Mouse (Mus musculus): Measurements from ENCODE around the gene Ccdc47. TPM values are rescaled to one million over a fixed set of nuclear protein-coding genes. Genes with fewer than 3 reads are reported as not detected.

Ccdc47 gene
- polyA plus RNA-seq, 1 experiment from 2014 or later, result 87.3 TPM

GRCm38 (mm10) chr11:106178036-106178782, 37.9 kb downstream of the Ccdc47 start:
- no peak overlapping the region for H3K27ac ChIP-seq
- no peaks in the 10 kb centered on the region for H3K27me3 ChIP-seq
- H3K4me2 ChIP-seq, result no peak overlapping the region
- no peak for ATAC-seq (replicated peaks; ENCODE audit: insufficient number of reproducible peaks, insufficient read depth, low FRiP score, low read depth)
- no peak overlapping the region for H3K9ac ChIP-seq
- H3K4me1 ChIP-seq (replicated peaks), result no peaks in the 10 kb centered on the region
- no peak overlapping the region for H3K4me3 ChIP-seq
- H3K36me3 ChIP-seq, result peaks cover 6% of the 10 kb centered on the region; the same call in 1 of the 2 replicates
- WGBS, result 57% methylated on average over 5 of the region's 5 CpGs
- H3K9me3 ChIP-seq (replicated peaks), result no peaks in the 10 kb centered on the region

- Histone ChIP-seq H3K27me3 (no peaks in the 10 kb centered on the region), H3K4me3 (no peak overlapping the region), H3K36me3 (no peaks in the 10 kb centered on the region), H3K27ac (no peak overlapping the region), H3K4me1 (replicated peaks) (no peaks in the 10 kb centered on the region), H3K9me3 (replicated peaks) (no peaks in the 10 kb centered on the region), H3K9ac (no peak overlapping the region), H3K4me2 (no peak overlapping the region)
- ATAC-seq (replicated peaks; ENCODE audit: insufficient number of reproducible peaks, insufficient read depth, low FRiP score, low read depth), result no peak
- 62% methylated on average over 5 of the region's 5 CpGs for WGBS
Measured at GRCm38 (mm10) chr11:106176372-106176771, 39.8 kb downstream of the Ccdc47 start.

GRCm38 (mm10) chr11:106175081-106175480, 41.1 kb downstream of the Ccdc47 start:
- H3K27ac ChIP-seq, result no peak overlapping the region
- no peak overlapping the region for H3K9ac ChIP-seq
- no peaks in the 10 kb centered on the region for H3K27me3 ChIP-seq
- no peak overlapping the region for H3K4me3 ChIP-seq
- H3K36me3 ChIP-seq, result 0 out of 2 replicates have a peak, but pooled peaks cover under 1% of the 10 kb centered on the region
- 55% methylated on average over 3 of the region's 3 CpGs for WGBS
- no peaks in the 10 kb centered on the region for H3K9me3 ChIP-seq (replicated peaks)
- H3K4me1 ChIP-seq (replicated peaks), result no peaks in the 10 kb centered on the region
- no peak overlapping the region for H3K4me2 ChIP-seq
- ATAC-seq (replicated peaks; ENCODE audit: insufficient number of reproducible peaks, insufficient read depth, low FRiP score, low read depth), result no peak

- Histone ChIP-seq H3K9me3 (replicated peaks) (no peaks in the 10 kb centered on the region), H3K4me2 (no peak overlapping the region), H3K27ac (no peak overlapping the region), H3K4me1 (replicated peaks) (no peaks in the 10 kb centered on the region), H3K4me3 (no peak overlapping the region), H3K9ac (no peak overlapping the region), H3K27me3 (no peaks in the 10 kb centered on the region), H3K36me3 (0 out of 2 replicates have a peak, but pooled peaks cover 3% of the 10 kb centered on the region)
- no peak for ATAC-seq (replicated peaks; ENCODE audit: insufficient number of reproducible peaks, insufficient read depth, low FRiP score, low read depth)
- WGBS, result 69% methylated on average over 5 of the region's 5 CpGs
Measured at GRCm38 (mm10) chr11:106174372-106174771, 41.8 kb downstream of the Ccdc47 start.

GRCm38 (mm10) chr11:106173228-106173627, 42.9 kb downstream of the Ccdc47 start:
- ATAC-seq (replicated peaks; ENCODE audit: insufficient number of reproducible peaks, insufficient read depth, low FRiP score, low read depth), result no peak
- Histone ChIP-seq H3K36me3 (peaks cover 3% of the 10 kb centered on the region; the same call in 1 of the 2 replicates), H3K9ac (no peak overlapping the region), H3K27ac (no peak overlapping the region), H3K4me2 (no peak overlapping the region), H3K9me3 (replicated peaks) (no peaks in the 10 kb centered on the region), H3K4me1 (replicated peaks) (no peaks in the 10 kb centered on the region), H3K4me3 (no peak overlapping the region), H3K27me3 (no peaks in the 10 kb centered on the region)
- 82% methylated on average over 2 of the region's 2 CpGs for WGBS

- no peak overlapping the region for H3K27ac ChIP-seq
- no peaks in the 10 kb centered on the region for H3K4me1 ChIP-seq (replicated peaks)
- WGBS, result 77% methylated on average over 7 of the region's 7 CpGs
- peaks cover 11% of the 10 kb centered on the region for H3K36me3 ChIP-seq
- ATAC-seq (replicated peaks; ENCODE audit: insufficient number of reproducible peaks, insufficient read depth, low FRiP score, low read depth), result no peak
- H3K9me3 ChIP-seq (replicated peaks), result no peaks in the 10 kb centered on the region
- no peak overlapping the region for H3K4me3 ChIP-seq
- H3K27me3 ChIP-seq, result no peaks in the 10 kb centered on the region
- H3K4me2 ChIP-seq, result no peak overlapping the region
- no peak overlapping the region for H3K9ac ChIP-seq
Measured at GRCm38 (mm10) chr11:106170807-106171206, 45.3 kb downstream of the Ccdc47 start.

- H3K27ac ChIP-seq, result no peak overlapping the region
- no peaks in the 10 kb centered on the region for H3K9me3 ChIP-seq (replicated peaks)
- H3K36me3 ChIP-seq, result peaks cover 13% of the 10 kb centered on the region
- no peak overlapping the region for H3K4me2 ChIP-seq
- WGBS, result 74% methylated on average over 5 of the region's 5 CpGs
- H3K4me3 ChIP-seq, result no peak overlapping the region
- 0 out of 2 replicates have a peak, but pooled peaks cover 4% of the 10 kb centered on the region for H3K4me1 ChIP-seq (replicated peaks)
- ATAC-seq (replicated peaks; ENCODE audit: insufficient number of reproducible peaks, insufficient read depth, low FRiP score, low read depth), result no peak
- H3K9ac ChIP-seq, result no peak overlapping the region
- H3K27me3 ChIP-seq, result no peaks in the 10 kb centered on the region
Measured at GRCm38 (mm10) chr11:106167435-106167834, 48.7 kb downstream of the Ccdc47 start.

- 82% methylated on average over 16 of the region's 16 CpGs for WGBS
- no peak for ATAC-seq (replicated peaks; ENCODE audit: insufficient number of reproducible peaks, insufficient read depth, low FRiP score, low read depth)
- peaks cover 15% of the 10 kb centered on the region for H3K4me1 ChIP-seq (replicated peaks)
- H3K4me2 ChIP-seq, result no peak overlapping the region
- H3K36me3 ChIP-seq, result peaks cover 10% of the 10 kb centered on the region
- H3K9ac ChIP-seq, result no peak overlapping the region
- H3K27ac ChIP-seq, result 0 out of 2 replicates have a peak overlapping the region, but pooled peaks have one; percentile 72
- no peaks in the 10 kb centered on the region for H3K27me3 ChIP-seq
- H3K4me3 ChIP-seq, result no peak overlapping the region
- no peaks in the 10 kb centered on the region for H3K9me3 ChIP-seq (replicated peaks)
Measured at GRCm38 (mm10) chr11:106164601-106165180, 51.5 kb downstream of the Ccdc47 start.

GRCm38 (mm10) chr11:106163546-106163945, 52.6 kb downstream of the Ccdc47 start:
- Histone ChIP-seq H3K4me2 (no peak overlapping the region), H3K27ac (peak overlapping the region; percentile 72), H3K4me1 (replicated peaks) (peaks cover 26% of the 10 kb centered on the region), H3K4me3 (no peak overlapping the region), H3K27me3 (no peaks in the 10 kb centered on the region), H3K36me3 (peaks cover 10% of the 10 kb centered on the region), H3K9ac (no peak overlapping the region), H3K9me3 (replicated peaks) (no peaks in the 10 kb centered on the region)
- ATAC-seq (replicated peaks; ENCODE audit: insufficient number of reproducible peaks, insufficient read depth, low FRiP score, low read depth), result no peak
- WGBS, result 72% methylated on average over 4 of the region's 4 CpGs

GRCm38 (mm10) chr11:106162237-106162636, 53.9 kb downstream of the Ccdc47 start:
- H3K4me3 ChIP-seq, result no peak overlapping the region
- no peaks in the 10 kb centered on the region for H3K9me3 ChIP-seq (replicated peaks)
- H3K4me2 ChIP-seq, result no peak overlapping the region
- H3K36me3 ChIP-seq, result peaks cover 7% of the 10 kb centered on the region
- ATAC-seq (replicated peaks; ENCODE audit: insufficient number of reproducible peaks, insufficient read depth, low FRiP score, low read depth), result no peak
- H3K27ac ChIP-seq, result no peak overlapping the region
- WGBS, result 78% methylated on average over 2 of the region's 2 CpGs
- no peak overlapping the region for H3K9ac ChIP-seq
- H3K27me3 ChIP-seq, result no peaks in the 10 kb centered on the region
- peaks cover 36% of the 10 kb centered on the region for H3K4me1 ChIP-seq (replicated peaks)

- Histone ChIP-seq H3K27me3 (no peaks in the 10 kb centered on the region), H3K4me3 (peak within 1 kb of the TSS; percentile 89), H3K4me1 (replicated peaks) (peaks cover 39% of the 10 kb centered on the region), H3K9ac (peak within 1 kb of the TSS; percentile 93), H3K4me2 (peak within 1 kb of the TSS; percentile 97), H3K36me3 (peaks cover 13% of the 10 kb centered on the region), H3K9me3 (replicated peaks) (no peaks in the 10 kb centered on the region), H3K27ac (peak within 1 kb of the TSS; percentile 90)
- WGBS, result 39% methylated on average over 22 of the region's 22 CpGs
- ATAC-seq (replicated peaks; ENCODE audit: insufficient number of reproducible peaks, insufficient read depth, low FRiP score, low read depth), result no peak; the same call in 1 of the 2 replicates
Measured at GRCm38 (mm10) chr11:106160841-106161721, 55.1 kb downstream of the Ccdc47 start, which contains the start of the genes Gm10840 and Limd2. Gene Gm10840 (plus strand): TSS chr11:106160850. Gene Limd2 (minus strand): TSS chr11:106160860.
